Mouse (Mus musculus) heart, adult 2 months (tissue): ENCODE results near the gene Ephb1.

ENCODE experiments used
- CTCF ChIP-seq: fragments of 200-600 bp; IDR thresholded peaks from 2 replicates; pipeline ENCODE4 v1.8.1; 2022; ENCODE audit warnings: antibody characterized with exemption, mild to moderate bottlenecking, moderate library complexity
- EP300 ChIP-seq: fragments of 200-500 bp; IDR thresholded peaks from 2 replicates; pipeline ENCODE4 v1.6.1; 2011; ENCODE audit warnings: low read depth, low read length, control low read depth; ENCODE audit not compliant: insufficient read depth
- POLR2A ChIP-seq: fragments of 200-500 bp; IDR thresholded peaks from 2 replicates; pipeline ENCODE4 v1.6.1; 2011; ENCODE audit warnings: mild to moderate bottlenecking, low read depth, low read length, control low read depth; ENCODE audit not compliant: insufficient read depth

GRCm38 (mm10) chr9:102388266-102388665 is 33.8 kb upstream of the Ephb1 start:
- TF ChIP-seq EP300, result no peak
- no peak for TF ChIP-seq POLR2A
- TF ChIP-seq CTCF, result no peak
